ENCODE assay signal across 8 mouse cellular contexts in genomic region chrX:7375716-7376480, GRCm38 (mm10). TPM values are rescaled to one million over a fixed set of nuclear protein-coding genes. Genes with fewer than 3 reads are reported as not detected.
DNase-seq lines count a peak whose midpoint lies in the region; ATAC-seq and TF ChIP-seq lines count a peak whose summit lies in the region.

TSS of gene Usp27x (minus strand) at chrX:7375830.

- H3K27ac ChIP-seq in bone marrow, adult 2 months (ENCODE audit: control insufficient read depth, insufficient read depth, low read depth, low read length, poor library complexity): no peak within 1 kb of the TSS
- peak within 1 kb of the TSS; percentile 91 for H3K27ac ChIP-seq in embryonic facial prominence, embryonic 15.5 days (replicated peaks)
- peak within 1 kb of the TSS; percentile 84 for H3K27ac ChIP-seq in kidney, embryonic 14.5 days (ENCODE audit: low read depth, low read length)

- WGBS in bone marrow, adult 2 months: 13% methylated on average over 50 of the region's 51 CpGs
- 13% methylated on average over 42 of the region's 51 CpGs for WGBS in embryonic facial prominence, embryonic 15.5 days
- WGBS in kidney, embryonic 14.5 days: 30% methylated on average over 51 of the region's 51 CpGs

- no peaks in the 10 kb centered on the region for H3K36me3 ChIP-seq in embryonic facial prominence, embryonic 15.5 days
- no peaks in the 10 kb centered on the region for H3K36me3 ChIP-seq in kidney, embryonic 14.5 days (ENCODE audit: control insufficient read depth, insufficient read depth, low read length)

- peak; percentile 88 for ATAC-seq in embryonic facial prominence, embryonic 15.5 days (ENCODE audit: insufficient number of reproducible peaks, low FRiP score, low TSS enrichment, low read depth)
- ATAC-seq in kidney, embryonic 14.5 days (ENCODE audit: low FRiP score, low TSS enrichment): peak; percentile 94
- peak; percentile 87 for ATAC-seq in monocyte, adult 5-6 weeks (replicated peaks; ENCODE audit: insufficient number of reproducible peaks, low FRiP score, low TSS enrichment, poor library complexity, severe bottlenecking)

- H3K4me2 ChIP-seq in embryonic facial prominence, embryonic 15.5 days (replicated peaks): peak within 1 kb of the TSS; percentile 76
- H3K4me2 ChIP-seq in kidney, embryonic 14.5 days (replicated peaks; ENCODE audit: low read depth, low read length): peak within 1 kb of the TSS; percentile 80

- no peaks in the 10 kb centered on the region for H3K27me3 ChIP-seq in embryonic facial prominence, embryonic 15.5 days
- H3K27me3 ChIP-seq in kidney, embryonic 14.5 days (ENCODE audit: control insufficient read depth, insufficient read depth, low read length): no peaks in the 10 kb centered on the region

- H3K4me1 ChIP-seq in bone marrow, adult 2 months (ENCODE audit: control insufficient read depth, insufficient read depth, low read length): no peaks in the 10 kb centered on the region
- H3K4me1 ChIP-seq in embryonic facial prominence, embryonic 15.5 days: peaks cover 3% of the 10 kb centered on the region; the same call in 1 of the 2 replicates
- H3K4me1 ChIP-seq in kidney, embryonic 14.5 days (ENCODE audit: control insufficient read depth, insufficient read depth, low read length): no peaks in the 10 kb centered on the region

- H3K4me3 ChIP-seq in bone marrow, adult 2 months (replicated peaks; ENCODE audit: control insufficient read depth, low read depth, low read length): peak within 1 kb of the TSS; percentile 71
- peak within 1 kb of the TSS; percentile 55 for H3K4me3 ChIP-seq in embryonic facial prominence, embryonic 15.5 days (replicated peaks)
- H3K4me3 ChIP-seq in kidney, embryonic 14.5 days (ENCODE audit: low read length): peak within 1 kb of the TSS; percentile 54

- no peaks in the 10 kb centered on the region for H3K9me3 ChIP-seq in embryonic facial prominence, embryonic 15.5 days (replicated peaks)
- H3K9me3 ChIP-seq in kidney, embryonic 14.5 days (ENCODE audit: control insufficient read depth, low read length): no peaks in the 10 kb centered on the region

- peak; percentile 66 for DNase-seq in 416B (ENCODE audit: low read depth)
- DNase-seq in heart, adult 9 months (ENCODE audit: low spot score in 2 of 2): peak; percentile 68 to 71
- peak; percentile 76 for DNase-seq in liver
- DNase-seq in spleen, postnatal 4 days (ENCODE audit: low spot score in 2 of 2): peak; percentile 41 to 76

- no peak for TF ChIP-seq CTCF in bone marrow, adult 2 months (IDR thresholded peaks at IDR 0.05; ENCODE audit: control insufficient read depth, insufficient read depth, low read length)

- H3K9ac ChIP-seq in embryonic facial prominence, embryonic 15.5 days: peak within 1 kb of the TSS; percentile 45
- peak within 1 kb of the TSS; percentile 74 for H3K9ac ChIP-seq in kidney, embryonic 14.5 days (ENCODE audit: low read depth, low read length)

- 0 out of 2 replicates have a peak, but pooled peaks have one; percentile 24 for TF ChIP-seq POLR2A in bone marrow, adult 2 months (IDR thresholded peaks at IDR 0.05; ENCODE audit: borderline replicate concordance, control insufficient read depth, low read depth, low read length)

RNA-seq across cellular contexts. Expression of gene Usp27x, which starts in this region (rescaled TPM):
- 1.0 TPM in 1 of 2 replicates, not detected in the other for polyA plus RNA-seq in bone marrow, adult 2 months (2011; ENCODE audit: insufficient read depth, insufficient read length, low replicate concordance, missing spikeins)
- polyA plus RNA-seq in embryonic facial prominence, embryonic 15.5 days (2015; fragmentation: Nextera tagmentation; extraction: Ambion mirVana): 0.94 and 0.96 TPM in 2 replicates
- 0.41 and 0.61 TPM in 2 replicates for polyA plus RNA-seq in kidney, embryonic 14.5 days (2014; fragmentation: Nextera tagmentation; extraction: Ambion mirVana)
- total RNA-seq in monocyte, adult 5-6 weeks (2017): 0.49 to 1.9 TPM (median 1.4 TPM) in 3 replicates

Comparison
In these comparisons a context has a peak if more than half of its experiments do, and no peak if none do; other contexts are left out.
1. Peak in ATAC-seq, H3K4me3 ChIP-seq, H3K27ac ChIP-seq, H3K9ac ChIP-seq and H3K4me2 ChIP-seq in embryonic facial prominence, embryonic 15.5 days; RNA of the gene not detected or under 1 TPM.
2. Peak in ATAC-seq, H3K4me3 ChIP-seq, H3K27ac ChIP-seq, H3K9ac ChIP-seq and H3K4me2 ChIP-seq in kidney, embryonic 14.5 days; RNA of the gene not detected or under 1 TPM.